Mouse (Mus musculus): ENCODE results near the gene Prickle2. TPM values are rescaled to one million over a fixed set of nuclear protein-coding genes. Genes with fewer than 3 reads are reported as not detected.

Gene Prickle2
- polyA plus RNA-seq, 1 experiment = 0.02 TPM

- Histone ChIP-seq H3K79me2 (ENCODE audit: control insufficient read depth, insufficient read depth) (no peaks in the 10 kb centered on the region), H3K4me3 (no peak overlapping the region), H3K36me3 (ENCODE audit: control insufficient read depth, insufficient read depth) (no peaks in the 10 kb centered on the region), H3ac (ENCODE audit: control insufficient read depth, insufficient read length) (no peak overlapping the region), H3K4me2 (ENCODE audit: low read depth) (no peak overlapping the region), H3K27me3 (ENCODE audit: control insufficient read depth, insufficient read depth, insufficient read length) (no peaks in the 10 kb centered on the region)
- TF ChIP-seq E2F4 (IDR thresholded peaks at IDR 0.05; ENCODE audit: insufficient read depth) = no peak
- TF ChIP-seq TCF12 (IDR thresholded peaks at IDR 0.05; ENCODE audit: insufficient read depth, poor library complexity, severe bottlenecking) = no peak
- TF ChIP-seq REST (IDR thresholded peaks at IDR 0.05; ENCODE audit: insufficient read depth, insufficient read length) = no peak
- TF ChIP-seq SRF (IDR thresholded peaks at IDR 0.05; ENCODE audit: control insufficient read depth, insufficient read length, low read depth) = no peak
- no peak for TF ChIP-seq POLR2AphosphoS2 (IDR thresholded peaks at IDR 0.05; ENCODE audit: insufficient read length, low read depth)
- no peak for TF ChIP-seq MAX (IDR thresholded peaks at IDR 0.05; ENCODE audit: low read depth)
- TF ChIP-seq CEBPB (IDR thresholded peaks at IDR 0.05; ENCODE audit: insufficient read depth, poor library complexity, severe bottlenecking) = no peak
- TF ChIP-seq POLR2A (IDR thresholded peaks at IDR 0.05; ENCODE audit: insufficient read length, low read depth) = no peak
- no peak for TF ChIP-seq USF1 (IDR thresholded peaks at IDR 0.05; ENCODE audit: low read depth)
- TF ChIP-seq MYOD1 (IDR thresholded peaks at IDR 0.05; ENCODE audit: control insufficient read depth in 1 of 3, insufficient read length in 2 of 3, low read depth in 2 of 3) = no peak
Measured at GRCm38 (mm10) chr6:92549246-92549645, 156.7 kb downstream of the Prickle2 start.

DNA sequence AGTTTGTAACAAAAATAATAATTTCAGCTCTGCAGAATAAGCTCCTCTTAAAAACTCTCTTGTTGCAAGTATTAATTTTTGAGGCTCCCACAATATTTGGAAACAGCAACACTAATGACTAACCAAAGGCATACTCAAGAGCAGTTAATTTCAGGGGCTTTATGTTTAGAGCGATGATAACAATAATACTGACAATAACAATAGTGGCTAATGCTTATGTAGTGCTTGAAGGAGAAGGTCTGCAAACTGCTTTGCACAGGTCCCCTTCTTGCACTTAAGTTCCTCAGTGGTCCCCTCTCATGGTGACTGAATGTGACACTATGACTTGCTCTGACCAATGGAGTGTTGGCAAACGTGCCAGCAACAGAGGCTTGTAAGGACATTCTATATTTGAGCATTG, 160.8 kb downstream of the Prickle2 start:
- H3K79me2 ChIP-seq (ENCODE audit: control insufficient read depth, insufficient read depth) = no peaks in the 10 kb centered on the region
- H3K4me3 ChIP-seq = no peak overlapping the region
- no peak overlapping the region for H3ac ChIP-seq (ENCODE audit: control insufficient read depth, insufficient read length)
- H3K27me3 ChIP-seq (ENCODE audit: control insufficient read depth, insufficient read depth, insufficient read length) = no peaks in the 10 kb centered on the region
- TF ChIP-seq USF1 (IDR thresholded peaks at IDR 0.05; ENCODE audit: low read depth) (no peak), MYOD1 (IDR thresholded peaks at IDR 0.05; ENCODE audit: control insufficient read depth in 1 of 3, insufficient read length in 2 of 3, low read depth in 2 of 3) (no peak), POLR2A (IDR thresholded peaks at IDR 0.05; ENCODE audit: insufficient read length, low read depth) (no peak), MAX (IDR thresholded peaks at IDR 0.05; ENCODE audit: low read depth) (no peak), TCF3 (IDR thresholded peaks at IDR 0.05; ENCODE audit: insufficient read length, low read depth) (no peak), CEBPB (IDR thresholded peaks at IDR 0.05; ENCODE audit: insufficient read depth, poor library complexity, severe bottlenecking) (no peak), TCF12 (IDR thresholded peaks at IDR 0.05; ENCODE audit: insufficient read depth, poor library complexity, severe bottlenecking) (no peak), E2F4 (IDR thresholded peaks at IDR 0.05; ENCODE audit: insufficient read depth) (no peak), REST (IDR thresholded peaks at IDR 0.05; ENCODE audit: insufficient read depth, insufficient read length) (no peak), POLR2AphosphoS2 (IDR thresholded peaks at IDR 0.05; ENCODE audit: insufficient read length, low read depth) (no peak), MYOG (IDR thresholded peaks at IDR 0.05; ENCODE audit: control insufficient read depth in 1 of 3, insufficient read depth in 1 of 3, insufficient read length in 2 of 3, low read depth in 2 of 3) (no peak), SRF (IDR thresholded peaks at IDR 0.05; ENCODE audit: control insufficient read depth, insufficient read length, low read depth) (no peak)
- no peak overlapping the region for H3K4me2 ChIP-seq (ENCODE audit: low read depth)
- H3K36me3 ChIP-seq (ENCODE audit: control insufficient read depth, insufficient read depth) = no peaks in the 10 kb centered on the region

DNA sequence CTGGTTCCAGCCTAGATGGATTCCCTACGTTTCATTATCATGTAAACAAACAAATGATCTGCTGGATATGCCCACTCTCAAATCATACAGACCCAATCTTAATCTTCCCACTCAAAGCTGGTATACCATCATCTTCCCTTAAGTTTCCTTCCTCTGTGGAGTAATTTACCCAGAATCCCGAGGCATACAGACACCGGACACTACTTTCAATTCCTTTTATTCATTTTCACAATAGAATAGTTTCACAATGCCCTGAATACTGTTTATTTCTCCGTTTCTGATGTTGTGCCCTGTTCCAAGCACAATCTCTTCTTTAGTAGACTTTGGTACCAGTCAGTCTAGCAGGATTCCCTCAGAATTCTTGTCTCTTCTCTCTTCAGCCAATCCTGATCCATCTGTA, 162.1 kb downstream of the Prickle2 start:
- Histone ChIP-seq H3K4me2 (ENCODE audit: low read depth) (no peak overlapping the region), H3K4me3 (no peak overlapping the region), H3ac (ENCODE audit: control insufficient read depth, insufficient read length) (no peak overlapping the region), H3K36me3 (ENCODE audit: control insufficient read depth, insufficient read depth) (no peaks in the 10 kb centered on the region), H3K79me2 (ENCODE audit: control insufficient read depth, insufficient read depth) (no peaks in the 10 kb centered on the region), H3K27me3 (ENCODE audit: control insufficient read depth, insufficient read depth, insufficient read length) (no peaks in the 10 kb centered on the region)
- TF ChIP-seq CEBPB (IDR thresholded peaks at IDR 0.05; ENCODE audit: insufficient read depth, poor library complexity, severe bottlenecking) (no peak), POLR2A (IDR thresholded peaks at IDR 0.05; ENCODE audit: insufficient read length, low read depth) (no peak), MAX (IDR thresholded peaks at IDR 0.05; ENCODE audit: low read depth) (no peak), MYOD1 (IDR thresholded peaks at IDR 0.05; ENCODE audit: control insufficient read depth in 1 of 3, insufficient read length in 2 of 3, low read depth in 2 of 3) (no peak), MYOG (IDR thresholded peaks at IDR 0.05; ENCODE audit: control insufficient read depth in 1 of 3, insufficient read depth in 1 of 3, insufficient read length in 2 of 3, low read depth in 2 of 3) (no peak), E2F4 (IDR thresholded peaks at IDR 0.05; ENCODE audit: insufficient read depth) (no peak), USF1 (IDR thresholded peaks at IDR 0.05; ENCODE audit: low read depth) (no peak), REST (IDR thresholded peaks at IDR 0.05; ENCODE audit: insufficient read depth, insufficient read length) (no peak), TCF12 (IDR thresholded peaks at IDR 0.05; ENCODE audit: insufficient read depth, poor library complexity, severe bottlenecking) (no peak), TCF3 (IDR thresholded peaks at IDR 0.05; ENCODE audit: insufficient read length, low read depth) (no peak), SRF (IDR thresholded peaks at IDR 0.05; ENCODE audit: control insufficient read depth, insufficient read length, low read depth) (no peak)

DNA sequence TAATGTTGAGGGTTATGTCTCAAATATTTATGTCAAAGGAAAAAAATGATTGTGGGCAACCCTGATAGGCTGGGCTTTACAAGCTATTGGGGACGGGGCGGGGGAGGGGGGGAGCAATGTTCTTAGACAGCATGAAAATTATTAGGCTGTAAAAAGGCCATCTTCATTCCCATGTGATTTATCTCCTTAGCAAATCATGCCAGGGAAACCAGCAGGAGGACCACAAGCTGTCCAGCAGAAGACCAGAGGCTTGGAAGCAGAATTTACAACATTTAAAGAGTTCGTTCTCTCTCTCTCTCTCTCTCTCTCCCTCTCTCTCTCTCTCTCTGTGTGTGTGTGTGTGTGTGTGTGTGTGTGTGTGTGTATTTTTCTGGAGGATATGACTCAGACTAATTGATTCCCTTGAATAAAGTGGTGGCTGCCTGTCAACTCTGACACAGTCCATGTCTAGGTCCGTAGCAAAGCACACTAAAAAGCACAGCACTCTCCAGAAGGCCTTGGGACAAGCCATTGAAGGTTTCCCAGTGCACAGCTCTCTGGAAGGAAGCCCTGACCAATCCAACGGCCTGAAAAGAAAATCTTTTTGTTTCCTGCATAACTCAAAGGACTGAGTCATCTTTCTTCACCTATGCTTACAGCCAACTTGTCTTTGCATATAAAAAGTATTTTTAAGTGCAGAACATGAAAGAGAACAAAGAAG, 163.4 kb downstream of the Prickle2 start:
- no peaks in the 10 kb centered on the region for H3K36me3 ChIP-seq (ENCODE audit: control insufficient read depth, insufficient read depth)
- no peaks in the 10 kb centered on the region for H3K27me3 ChIP-seq (ENCODE audit: control insufficient read depth, insufficient read depth, insufficient read length)
- TF ChIP-seq E2F4 (IDR thresholded peaks at IDR 0.05; ENCODE audit: insufficient read depth) (no peak), SRF (IDR thresholded peaks at IDR 0.05; ENCODE audit: control insufficient read depth, insufficient read length, low read depth) (no peak), TCF3 (IDR thresholded peaks at IDR 0.05; ENCODE audit: insufficient read length, low read depth) (no peak), MYOD1 (IDR thresholded peaks at IDR 0.05; ENCODE audit: control insufficient read depth in 1 of 3, insufficient read length in 2 of 3, low read depth in 2 of 3) (no peak), REST (IDR thresholded peaks at IDR 0.05; ENCODE audit: insufficient read depth, insufficient read length) (no peak), MYOG (IDR thresholded peaks at IDR 0.05; ENCODE audit: control insufficient read depth in 1 of 3, insufficient read depth in 1 of 3, insufficient read length in 2 of 3, low read depth in 2 of 3) (no peak), TCF12 (IDR thresholded peaks at IDR 0.05; ENCODE audit: insufficient read depth, poor library complexity, severe bottlenecking) (no peak), USF1 (IDR thresholded peaks at IDR 0.05; ENCODE audit: low read depth) (no peak), POLR2AphosphoS2 (IDR thresholded peaks at IDR 0.05; ENCODE audit: insufficient read length, low read depth) (no peak), POLR2A (IDR thresholded peaks at IDR 0.05; ENCODE audit: insufficient read length, low read depth) (no peak), CEBPB (IDR thresholded peaks at IDR 0.05; ENCODE audit: insufficient read depth, poor library complexity, severe bottlenecking) (no peak)
- no peak overlapping the region for H3K4me3 ChIP-seq
- no peak overlapping the region for H3ac ChIP-seq (ENCODE audit: control insufficient read depth, insufficient read length)
- H3K4me2 ChIP-seq (ENCODE audit: low read depth) = no peak overlapping the region
- no peaks in the 10 kb centered on the region for H3K79me2 ChIP-seq (ENCODE audit: control insufficient read depth, insufficient read depth)
